Mouse (Mus musculus) heart, postnatal 14 days (tissue): ENCODE measurements around the gene B4galnt2. TPM values are rescaled to one million over a fixed set of nuclear protein-coding genes. Genes with fewer than 3 reads are reported as not detected.
"Not testable (repeated sequence)": the region's sequence is repeated elsewhere in the genome, so short reads cannot be mapped to it uniquely, and the experiment has no call there.

Experiments
- DNase-seq, 2 experiments: peaks; one replicate each; pipeline ENCODE4 v3.0.0; 2021 to 2022
- intact Hi-C: fragments of 180-260 bp; cut with DNase I; formaldehyde crosslinking; loops from one replicate; pipeline ENCODE4 v1.15.1; 2025
- long read RNA-seq, 2 experiments: library from polyadenylated mRNA; stranded (forward); transcript quantifications; one replicate each; pipeline ENCODE4 v2.0.0; 2021
- total RNA-seq, 2 experiments: library from RNA; stranded (reverse); gene quantifications; 2 replicates each; pipeline ENCODE4 v1.2.3; 2021

Gene B4galnt2
- not detected for total RNA-seq
- long read RNA-seq, experiment 1, partial matches to known transcripts: 0 of 1 reads
- long read RNA-seq, experiment 1, other reads (novel, unspliced or antisense): 1 of 1 reads
- long read RNA-seq, experiment 2: 0 reads

- intact Hi-C loops: no loop called here
- DNase-seq: no peak
Observed at GRCm38 (mm10) chr11:95914571-95914991, at the start of gene B4galnt2. Gene B4galnt2, minus strand, starts transcription at chr11:95914891.

GRCm38 (mm10) chr11:95963304-95963703 lies 48.6 kb upstream of the B4galnt2 start:
- intact Hi-C loops: no loop called here
- DNase-seq: no peak

DNA sequence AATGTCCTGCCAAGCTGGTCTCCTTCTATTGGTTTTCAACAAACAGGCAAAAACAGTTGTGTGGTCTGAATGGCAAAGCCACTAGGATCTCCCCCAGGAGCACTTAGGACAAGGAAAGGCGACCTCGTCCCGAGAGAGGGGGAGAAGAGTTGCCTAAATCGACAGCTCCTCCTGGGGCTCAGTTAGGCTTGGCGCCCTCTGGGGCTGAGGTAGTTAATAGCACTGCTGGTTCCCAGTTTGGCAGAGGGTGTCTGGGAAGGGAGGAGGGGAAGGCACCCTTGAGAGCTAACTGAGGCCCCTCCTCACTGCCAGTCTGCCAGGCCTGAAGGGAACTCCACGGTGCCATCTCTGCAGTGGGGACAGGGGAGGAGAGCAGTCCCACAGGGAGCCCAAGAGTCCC lies 44.5 kb upstream of the B4galnt2 start:
- no peak for DNase-seq
- intact Hi-C loops: no loop called here

GRCm38 (mm10) chr11:95958251-95958650 lies 43.6 kb upstream of the B4galnt2 start:
- DNase-seq: no peak
- intact Hi-C loops: no loop called here

GRCm38 (mm10) chr11:95957407-95957806 lies 42.7 kb upstream of the B4galnt2 start:
- no peak for DNase-seq
- intact Hi-C loops: no loop called here

- intact Hi-C loops: no loop called here
- no peak for DNase-seq
Observed at GRCm38 (mm10) chr11:95953313-95953712, 38.6 kb upstream of the B4galnt2 start.

- intact Hi-C loops: no loop called here
- DNase-seq: no peak
Observed at GRCm38 (mm10) chr11:95945838-95946472, 31.3 kb upstream of the B4galnt2 start.

DNA sequence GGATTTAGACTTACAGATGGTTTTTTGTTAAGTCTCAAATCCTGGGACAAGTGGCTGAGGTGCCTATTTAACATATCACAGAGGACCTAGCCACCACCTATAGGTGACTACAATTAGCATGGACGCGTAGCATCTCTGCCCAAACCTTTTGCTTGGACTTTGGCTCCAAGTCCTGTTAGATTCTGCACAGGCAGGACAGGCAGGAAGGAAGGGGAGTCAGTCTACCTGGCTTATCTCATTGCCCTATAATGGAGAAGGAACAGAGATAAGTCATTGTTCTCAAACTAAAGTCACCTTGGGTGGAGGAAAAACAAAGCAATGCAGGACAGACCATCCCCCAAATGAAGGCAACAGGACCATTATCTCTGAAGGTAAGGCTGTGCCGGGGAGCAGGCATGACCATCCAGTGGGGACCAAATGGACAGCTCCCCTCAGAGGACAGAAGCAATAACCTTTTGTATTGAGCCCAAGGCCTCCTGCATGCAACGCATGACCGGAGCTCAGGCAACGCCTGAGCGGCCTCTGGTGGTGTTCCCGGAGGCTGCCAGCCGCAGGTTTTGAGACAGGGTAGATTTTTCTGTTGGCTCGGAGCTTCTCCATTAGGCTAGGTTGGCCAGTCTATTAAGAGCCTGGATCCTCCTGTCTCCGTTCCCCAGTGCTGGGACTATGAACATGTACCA lies 25.3 kb upstream of the B4galnt2 start:
- intact Hi-C loops: no loop called here
- DNase-seq: no peak

DNA sequence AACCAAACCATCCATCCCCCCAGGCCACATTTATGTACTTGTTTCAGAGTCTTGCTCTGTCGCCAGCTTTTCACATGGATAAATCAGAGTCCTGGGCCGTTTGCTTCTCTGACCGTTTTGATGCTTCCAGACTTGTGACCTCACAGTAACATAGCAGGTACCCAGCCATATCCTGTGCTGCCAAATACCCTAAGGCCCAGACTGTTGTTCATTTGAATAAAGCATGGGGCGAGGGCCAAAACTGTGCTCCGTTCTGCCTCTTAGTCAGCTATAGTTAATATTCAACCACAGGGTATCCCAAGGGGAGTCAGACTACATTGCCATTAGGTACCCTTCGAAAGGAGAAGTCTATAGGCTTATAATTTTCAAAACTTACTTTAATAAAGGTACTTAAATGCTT lies 21.7 kb upstream of the B4galnt2 start:
- intact Hi-C loops: no loop called here
- DNase-seq: no peak

DNA sequence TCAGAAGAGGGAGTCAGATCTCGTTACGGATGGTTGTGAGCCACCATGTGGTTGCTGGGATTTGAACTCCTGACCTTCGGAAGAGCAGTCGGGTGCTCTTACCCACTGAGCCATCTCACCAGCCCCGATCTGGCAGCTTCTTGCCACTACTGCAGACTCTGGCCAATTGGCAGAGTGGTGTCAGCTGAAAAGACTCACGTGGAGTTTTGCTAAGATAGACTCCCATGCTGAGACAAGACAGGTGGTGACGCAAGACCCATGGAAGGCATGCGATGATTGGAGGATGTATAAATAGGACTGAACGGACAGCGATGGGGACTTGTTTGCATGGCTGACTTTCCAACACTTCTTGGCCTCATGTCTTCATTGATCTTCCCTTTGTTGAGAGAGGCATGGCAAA lies 17.5 kb upstream of the B4galnt2 start:
- DNase-seq, intact Hi-C loops: not testable (repeated sequence)

DNA sequence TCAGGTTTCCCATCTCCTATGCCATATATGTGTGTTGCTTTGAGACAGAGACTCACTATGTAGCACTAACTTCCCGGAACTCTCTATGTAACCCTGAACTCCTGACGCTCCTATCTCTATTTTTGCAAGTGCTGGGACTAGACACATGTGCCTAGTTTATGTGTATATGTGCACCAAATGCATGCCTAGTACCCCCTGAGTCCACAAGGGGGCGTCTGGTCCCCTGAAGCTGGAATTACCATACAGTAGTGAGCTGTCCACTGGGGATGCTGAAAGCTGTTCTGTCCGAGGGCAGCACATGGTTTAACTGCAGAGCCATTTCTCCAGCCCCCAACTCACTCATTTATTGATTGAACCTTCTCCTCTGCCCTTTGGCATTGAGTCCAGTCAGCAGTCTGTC lies 11.7 kb upstream of the B4galnt2 start:
- intact Hi-C loops: no loop called here
- no peak for DNase-seq

DNA sequence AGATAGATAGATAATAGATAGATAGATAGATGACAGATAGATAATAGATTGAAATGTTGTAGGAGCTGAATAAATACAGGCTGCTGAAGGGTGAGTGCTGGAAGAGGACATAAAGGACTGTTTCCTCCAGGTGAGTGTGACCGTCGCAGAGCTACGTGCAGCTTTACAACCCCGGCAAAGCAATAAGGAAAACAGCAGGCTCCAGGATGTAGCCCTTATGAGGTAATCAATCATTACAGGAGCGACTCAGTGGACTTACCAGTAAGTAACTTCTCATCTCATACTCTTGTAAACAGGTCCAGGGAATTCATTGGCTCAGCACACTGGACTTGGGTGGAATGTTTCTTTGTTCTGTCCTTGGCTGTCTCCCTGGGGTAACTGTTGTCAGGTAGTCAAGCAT lies 11.3 kb upstream of the B4galnt2 start:
- no peak for DNase-seq

GRCm38 (mm10) chr11:95924215-95924614 lies 9.5 kb upstream of the B4galnt2 start:
- no peak for DNase-seq
- intact Hi-C loops: no loop called here

More for the DNA sequence above, 11.3 kb upstream of the B4galnt2 start:
- intact Hi-C loops: no loop called here

DNA sequence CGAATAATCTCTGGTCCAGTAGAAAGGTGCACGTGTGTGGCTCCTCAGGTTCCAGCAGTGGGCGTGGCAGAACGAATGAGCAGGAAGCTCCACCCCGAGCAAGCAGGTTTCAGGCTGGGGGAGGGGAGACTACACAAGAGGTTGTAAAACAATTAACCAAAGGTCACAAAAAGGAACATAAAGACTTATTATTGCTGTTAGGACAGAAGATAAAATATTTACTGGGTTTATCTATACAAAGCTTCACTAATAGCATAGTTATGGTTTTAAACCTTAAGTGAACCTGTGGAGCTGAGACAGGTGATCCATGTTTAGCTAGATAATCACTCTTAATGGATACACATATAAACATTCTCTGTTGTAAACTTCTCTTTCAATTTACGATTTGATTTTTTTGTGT lies 8.8 kb upstream of the B4galnt2 start:
- intact Hi-C loops, DNase-seq: not testable (repeated sequence)

DNA sequence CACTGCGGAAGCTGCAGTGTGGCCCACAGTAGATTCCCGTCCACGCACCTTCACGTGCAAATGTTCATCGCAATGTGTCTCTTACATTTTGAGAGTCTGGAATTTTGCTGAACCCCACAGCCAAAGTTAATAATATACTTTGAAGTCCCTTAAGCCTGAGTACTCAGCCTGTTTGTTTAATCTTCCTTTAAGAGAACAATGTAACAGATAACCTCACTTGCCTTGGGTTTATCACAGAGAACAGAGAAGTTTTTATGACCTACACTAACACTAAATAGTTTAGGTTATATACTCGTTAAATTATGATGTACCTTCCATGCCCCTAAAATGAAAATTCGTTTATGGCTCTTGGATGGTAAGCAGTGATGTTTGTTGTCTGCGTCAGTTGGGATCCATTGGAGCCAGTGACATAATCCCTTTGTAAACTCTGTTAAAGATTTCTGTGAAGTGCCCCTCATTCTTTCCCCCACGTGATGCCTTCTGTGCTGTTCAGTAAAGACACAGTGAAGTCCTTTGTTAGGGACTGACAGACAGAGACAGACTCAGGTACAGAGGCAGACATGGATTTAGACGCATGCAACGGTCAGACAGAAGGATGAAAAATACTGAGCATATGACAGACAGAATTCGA lies 7.4 kb upstream of the B4galnt2 start:
- intact Hi-C loops: no loop called here
- no peak for DNase-seq

- intact Hi-C loops: no loop called here
Observed at GRCm38 (mm10) chr11:95916426-95916825, 1.7 kb upstream of the B4galnt2 start.

DNA sequence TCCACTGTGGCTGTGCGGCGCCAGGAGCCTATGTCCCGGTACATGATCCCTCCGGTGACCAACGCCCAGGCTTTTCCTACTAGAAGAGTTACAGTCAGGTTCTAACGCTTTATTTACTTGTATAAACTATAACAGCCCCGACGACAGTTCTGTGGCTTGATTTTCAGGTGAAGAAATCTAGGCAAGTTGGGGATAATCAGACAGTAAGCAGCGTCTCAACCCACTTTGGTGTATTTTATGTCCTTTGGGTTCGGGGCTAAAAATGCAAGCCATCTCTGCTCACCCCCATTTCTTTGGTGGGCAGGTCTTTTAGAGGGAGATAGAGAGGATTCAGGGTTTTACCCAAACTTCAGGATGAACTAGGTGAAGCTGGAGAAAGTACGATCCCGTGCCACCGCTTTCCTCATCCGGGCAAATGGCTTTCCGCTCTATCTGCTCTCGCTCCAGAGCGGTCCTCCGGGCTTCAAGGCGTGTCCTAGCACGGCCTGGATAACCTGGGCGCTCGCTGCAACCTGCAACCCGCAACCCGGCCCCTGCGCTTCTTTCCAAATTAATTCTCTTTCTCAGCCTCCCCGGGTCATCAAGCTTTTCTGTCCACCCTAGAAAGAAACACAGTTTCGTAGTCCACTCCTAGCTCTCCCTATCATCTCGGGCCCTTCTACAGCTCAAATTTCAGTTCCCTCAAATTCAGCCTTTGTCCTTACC lies 467 bp upstream of the B4galnt2 start:
- no peak for DNase-seq
- intact Hi-C loops: no loop called here

More at GRCm38 (mm10) chr11:95916426-95916825, 1.7 kb upstream of the B4galnt2 start:
- no peak for DNase-seq

- intact Hi-C loops: no loop called here
- DNase-seq: no peak
Observed at GRCm38 (mm10) chr11:95913959-95914566, 628 bp downstream of the B4galnt2 start.

- intact Hi-C loops: no loop called here
- no peak for DNase-seq
Observed at GRCm38 (mm10) chr11:95911579-95911978, 3.1 kb downstream of the B4galnt2 start.

DNA sequence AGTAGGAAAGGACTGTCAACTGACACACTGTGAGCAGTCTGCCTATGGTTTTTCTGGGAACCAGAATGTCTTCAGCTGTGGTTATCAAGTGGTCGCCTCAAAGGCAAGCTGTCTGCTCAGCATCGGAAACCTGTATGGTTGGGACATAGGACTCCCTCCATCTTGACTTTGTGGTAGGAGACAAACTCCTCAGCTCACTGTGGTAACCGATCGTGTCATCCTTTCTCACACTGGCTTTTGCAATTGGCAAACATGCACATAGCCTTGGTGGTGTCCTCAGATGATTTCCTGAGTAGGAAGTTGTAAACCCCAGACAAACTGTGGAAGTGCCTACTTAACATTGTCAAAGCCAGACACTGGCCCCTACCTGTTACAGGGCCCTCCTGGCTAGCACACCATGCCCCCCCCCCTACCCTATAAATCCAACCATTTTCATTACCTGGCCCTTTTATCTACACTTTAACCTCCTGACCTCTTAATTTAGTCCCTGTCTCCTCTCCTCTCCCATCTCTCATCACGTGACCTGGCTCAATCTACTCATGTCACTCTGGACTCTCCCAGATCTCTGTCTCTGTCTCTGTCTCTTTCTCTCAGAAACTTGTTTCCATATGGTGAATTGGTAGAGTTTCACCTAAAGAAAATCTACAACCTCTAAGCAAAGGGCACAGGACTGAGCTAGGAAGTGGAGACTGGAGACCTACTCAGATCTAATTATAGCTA lies 6.7 kb downstream of the B4galnt2 start:
- DNase-seq: no peak
- intact Hi-C loops: no loop called here
